Mouse (Mus musculus) lung, embryonic 14.5 days (tissue): Measurements from ENCODE around the gene Prps1. TPM values are rescaled to one million over a fixed set of nuclear protein-coding genes. Genes with fewer than 3 reads are reported as not detected.

Experiments
- ATAC-seq: fragments of 200-750 bp; cut with Nextera tagmentation; 2 replicates; pipeline ENCODE4 v1.8.0; 2017; ENCODE audit warnings: mild to moderate bottlenecking, moderate TSS enrichment, moderate library complexity; ENCODE audit not compliant: insufficient read depth
- DNase-seq: peaks from one replicate; pipeline ENCODE4 v3.0.0-alpha.2; 2015
- H3K27ac ChIP-seq: fragments of 300-500 bp; sonication (generic); 2 replicates; pipeline ENCODE4 v1.5.1; 2014; ENCODE audit warnings: low read depth, mild to moderate bottlenecking, moderate library complexity
- H3K27me3 ChIP-seq: fragments of 300-500 bp; sonication (generic); 2 replicates; pipeline ENCODE4 v1.6.1; 2014; ENCODE audit warnings: low read length, control low read depth; ENCODE audit not compliant: insufficient read depth
- H3K36me3 ChIP-seq: fragments of 300-500 bp; sonication (generic); 2 replicates; pipeline ENCODE4 v1.6.1; 2014; ENCODE audit warnings: control low read depth; ENCODE audit not compliant: insufficient read depth
- H3K4me1 ChIP-seq: fragments of 300-500 bp; sonication (generic); 2 replicates; pipeline ENCODE4 v1.6.1; 2014; ENCODE audit warnings: antibody characterized with exemption, control low read depth; ENCODE audit not compliant: insufficient read depth
- H3K4me2 ChIP-seq: fragments of 300-500 bp; sonication (generic); 2 replicates; pipeline ENCODE4 v1.6.1; 2014; ENCODE audit warnings: mild to moderate bottlenecking
- H3K4me3 ChIP-seq: fragments of 300-500 bp; sonication (generic); 2 replicates; pipeline ENCODE4 v1.5.1; 2014; ENCODE audit warnings: low read depth, low read length
- H3K9ac ChIP-seq: fragments of 300-500 bp; sonication (generic); 2 replicates; pipeline ENCODE4 v1.6.1; 2014
- H3K9me3 ChIP-seq: fragments of 300-500 bp; sonication (generic); 2 replicates; pipeline ENCODE4 v1.6.1; 2016; ENCODE audit warnings: low read depth, low read length, control low read depth
- CTCF ChIP-seq: IDR thresholded peaks from 2 replicates; pipeline ENCODE4 v1.5.1; 2016; ENCODE audit warnings: antibody characterized with exemption, low read depth
- WGBS: fragments of 180-500 bp; shearing (Covaris S2); extraction: QIAGEN DNeasy Blood & Tissue Kit; methylation state at CpG from one replicate; pipeline ENCODE4 v1.1.7; 2014; 5-methylcytosine and 5-hydroxymethylcytosine counted together
- polyA plus RNA-seq: library from polyadenylated mRNA; unstranded; fragments of >200 nt; fragmentation: Nextera tagmentation; extraction: Ambion mirVana; gene quantifications from 2 replicates; pipeline ENCODE4 v1.2.1, GENCODE M21; 2014

The Prps1 gene
- polyA plus RNA-seq, 1 experiment from 2014 or later: 48.7 TPM

- Histone ChIP-seq H3K4me2 (no peak overlapping the region), H3K9me3 (no peaks in the 10 kb centered on the region), H3K27ac (no peak overlapping the region), H3K36me3 (no peaks in the 10 kb centered on the region), H3K27me3 (no peaks in the 10 kb centered on the region), H3K9ac (no peak overlapping the region), H3K4me3 (no peak overlapping the region), H3K4me1 (no peaks in the 10 kb centered on the region)
- no peak for ATAC-seq
- WGBS: 45% methylated on average over 14 of the region's 14 CpGs
- TF ChIP-seq CTCF: no peak
- DNase-seq: peak; percentile 10
These were observed 65.8 kb downstream of the Prps1 start for GRCm38 (mm10) chrX:140522071-140522765.

GRCm38 (mm10) chrX:140524231-140524630 is 67.8 kb downstream of the Prps1 start:
- Histone ChIP-seq H3K27me3 (no peaks in the 10 kb centered on the region), H3K9me3 (no peaks in the 10 kb centered on the region), H3K4me3 (no peak overlapping the region), H3K27ac (no peak overlapping the region), H3K4me2 (no peak overlapping the region), H3K36me3 (no peaks in the 10 kb centered on the region), H3K4me1 (no peaks in the 10 kb centered on the region), H3K9ac (no peak overlapping the region)
- DNase-seq (no peak), ATAC-seq (no peak)
- no peak for TF ChIP-seq CTCF
- WGBS: 90% methylated on average over 5 of the region's 5 CpGs

Other genes starting within 250 kb of the Prps1 start
- gene Frmpd3, start 114.3 kb upstream of the Prps1 start, polyA plus RNA-seq: 0.04 and 0.24 TPM in 2 replicates
- gene Tsc22d3, start 144.0 kb downstream of the Prps1 start, polyA plus RNA-seq: 82.8 and 92.0 TPM in 2 replicates
- gene Mid2, start 208.0 kb downstream of the Prps1 start, polyA plus RNA-seq: 8.7 and 9.3 TPM in 2 replicates